7 mouse cellular contexts compared by ENCODE assay signal in genomic region chr1:59236856-59237441, GRCm38 (mm10). TPM values are rescaled to one million over a fixed set of nuclear protein-coding genes. Genes with fewer than 3 reads are reported as not detected.
DNase-seq lines count a peak whose midpoint lies in the region; ATAC-seq lines count a peak whose summit lies in the region.

Als2 (minus strand) TSS chr1:59237231.

- ATAC-seq in embryonic facial prominence, embryonic 12.5 days (ENCODE audit: insufficient number of reproducible peaks, insufficient read depth, low FRiP score, low TSS enrichment), result peak; percentile 97
- peak; percentile 98 for ATAC-seq in limb, embryonic 11.5 days (ENCODE audit: insufficient number of reproducible peaks, low FRiP score, low TSS enrichment, low read depth)
- peak; percentile 98 for ATAC-seq in midbrain, embryonic 14.5 days (ENCODE audit: low FRiP score, low TSS enrichment)

- H3K9me3 ChIP-seq in embryonic facial prominence, embryonic 12.5 days, result no peaks in the 10 kb centered on the region
- no peaks in the 10 kb centered on the region for H3K9me3 ChIP-seq in limb, embryonic 11.5 days (ENCODE audit: control insufficient read depth, low read length)
- no peaks in the 10 kb centered on the region for H3K9me3 ChIP-seq in midbrain, embryonic 14.5 days (ENCODE audit: control insufficient read depth, low read length)

- H3K9ac ChIP-seq in embryonic facial prominence, embryonic 12.5 days, result peak within 1 kb of the TSS; percentile 67
- H3K9ac ChIP-seq in limb, embryonic 11.5 days (ENCODE audit: low read length), result peak within 1 kb of the TSS; percentile 76
- peak within 1 kb of the TSS; percentile 79 for H3K9ac ChIP-seq in midbrain, embryonic 14.5 days (replicated peaks; ENCODE audit: low read length)

- H3K4me3 ChIP-seq in embryonic facial prominence, embryonic 12.5 days, result peak within 1 kb of the TSS; percentile 73
- peak within 1 kb of the TSS; percentile 86 for H3K4me3 ChIP-seq in limb, embryonic 11.5 days (ENCODE audit: low read depth, low read length)
- H3K4me3 ChIP-seq in midbrain, embryonic 14.5 days (replicated peaks; ENCODE audit: low read depth, low read length), result peak within 1 kb of the TSS; percentile 78

- H3K27ac ChIP-seq in embryonic facial prominence, embryonic 12.5 days, result 0 out of 2 replicates have a peak within 1 kb of the TSS, but pooled peaks have one; percentile 26
- H3K27ac ChIP-seq in limb, embryonic 11.5 days (replicated peaks; ENCODE audit: low read depth, low read length), result no peak within 1 kb of the TSS
- H3K27ac ChIP-seq in midbrain, embryonic 14.5 days (replicated peaks; ENCODE audit: low read depth, low read length), result peak within 1 kb of the TSS; percentile 73

- under 1% methylated on average over 58 of the region's 58 CpGs for WGBS in embryonic facial prominence, embryonic 12.5 days
- WGBS in limb, embryonic 11.5 days, result under 1% methylated on average over 57 of the region's 58 CpGs
- 3% methylated on average over 57 of the region's 58 CpGs for WGBS in midbrain, embryonic 14.5 days

- DNase-seq in adrenal gland, postnatal 25 days, result peak; percentile 99
- peak; percentile 100 for DNase-seq in heart, adult 11 months
- DNase-seq in kidney, adult 18-20 months, result peak; percentile 99
- peak; percentile 100 for DNase-seq in limb, embryonic 11.5 days (ENCODE audit: low spot score)
- peak; percentile 99 for DNase-seq in midbrain, embryonic 14.5 days
- DNase-seq in spleen, adult 18-20 months, result peak; percentile 95 to 97

- peak within 1 kb of the TSS; percentile 73 for H3K4me2 ChIP-seq in embryonic facial prominence, embryonic 12.5 days (replicated peaks)
- peak within 1 kb of the TSS; percentile 81 for H3K4me2 ChIP-seq in limb, embryonic 11.5 days (ENCODE audit: low read depth, severe bottlenecking)
- H3K4me2 ChIP-seq in midbrain, embryonic 14.5 days (ENCODE audit: low read length), result peak within 1 kb of the TSS; percentile 78

- H3K27me3 ChIP-seq in embryonic facial prominence, embryonic 12.5 days, result no peaks in the 10 kb centered on the region
- no peaks in the 10 kb centered on the region for H3K27me3 ChIP-seq in limb, embryonic 11.5 days (ENCODE audit: control insufficient read depth, insufficient read depth, low read length)
- H3K27me3 ChIP-seq in midbrain, embryonic 14.5 days (ENCODE audit: control insufficient read depth, insufficient read depth, low read length), result no peaks in the 10 kb centered on the region

- no peaks in the 10 kb centered on the region for H3K36me3 ChIP-seq in embryonic facial prominence, embryonic 12.5 days
- H3K36me3 ChIP-seq in limb, embryonic 11.5 days (ENCODE audit: control insufficient read depth, insufficient read depth, low read length), result no peaks in the 10 kb centered on the region
- H3K36me3 ChIP-seq in midbrain, embryonic 14.5 days (ENCODE audit: control insufficient read depth, insufficient read depth, low read length), result no peaks in the 10 kb centered on the region

- H3K4me1 ChIP-seq in embryonic facial prominence, embryonic 12.5 days, result no peaks in the 10 kb centered on the region
- H3K4me1 ChIP-seq in limb, embryonic 11.5 days (ENCODE audit: control insufficient read depth, insufficient read depth, low read length), result no peaks in the 10 kb centered on the region
- 0 out of 2 replicates have a peak, but pooled peaks cover 13% of the 10 kb centered on the region for H3K4me1 ChIP-seq in midbrain, embryonic 14.5 days (ENCODE audit: control insufficient read depth, insufficient read depth, low read length)

RNA-seq across cellular contexts. Expression of gene Als2, which starts in this region (rescaled TPM):
- total RNA-seq in adrenal gland, postnatal 25 days (2021), result 10.7 and 12.4 TPM in 2 replicates
- polyA plus RNA-seq in embryonic facial prominence, embryonic 12.5 days (2016; fragmentation: Nextera tagmentation; extraction: Ambion mirVana), result 14.9 and 15.4 TPM in 2 replicates
- 12.0 and 13.2 TPM in 2 replicates for polyA plus RNA-seq in limb, embryonic 11.5 days (2014; fragmentation: Nextera tagmentation; extraction: Ambion mirVana)
- polyA plus RNA-seq in midbrain, embryonic 14.5 days (2014; fragmentation: Nextera tagmentation; extraction: Ambion mirVana), result 12.7 and 24.1 TPM in 2 replicates
